Mouse (Mus musculus) heart, embryonic 12.5 days (tissue): ENCODE results near the gene Sox11. TPM values are rescaled to one million over a fixed set of nuclear protein-coding genes. Genes with fewer than 3 reads are reported as not detected.

ENCODE experiments used
- ATAC-seq: fragments of 200-750 bp; cut with Nextera tagmentation; 2 replicates; pipeline ENCODE4 v1.8.0; 2017; ENCODE audit warnings: moderate TSS enrichment, moderate library complexity; ENCODE audit not compliant: insufficient number of reproducible peaks, low FRiP score
- H3K27ac ChIP-seq: fragments of 300-500 bp; sonication (generic); 2 replicates; pipeline ENCODE4 v1.5.1; 2016; ENCODE audit warnings: mild to moderate bottlenecking, moderate library complexity; ENCODE audit not compliant: poor library complexity, severe bottlenecking
- H3K27me3 ChIP-seq: fragments of 300-500 bp; sonication (generic); replicated peaks from 2 replicates; pipeline ENCODE4 v1.6.1; 2016; ENCODE audit warnings: mild to moderate bottlenecking, moderate library complexity
- H3K36me3 ChIP-seq: fragments of 300-500 bp; sonication (generic); 2 replicates; pipeline ENCODE4 v1.6.1; 2016; ENCODE audit warnings: mild to moderate bottlenecking, moderate library complexity
- H3K4me1 ChIP-seq: fragments of 300-500 bp; sonication (generic); replicated peaks from 2 replicates; pipeline ENCODE4 v1.6.1; 2016; ENCODE audit warnings: mild to moderate bottlenecking
- H3K4me2 ChIP-seq: fragments of 300-500 bp; sonication (generic); 2 replicates; pipeline ENCODE4 v1.6.1; 2016; ENCODE audit warnings: mild to moderate bottlenecking, moderate library complexity
- H3K4me3 ChIP-seq: fragments of 300-500 bp; sonication (generic); 2 replicates; pipeline ENCODE4 v1.5.1; 2016; ENCODE audit warnings: mild to moderate bottlenecking
- H3K9ac ChIP-seq: fragments of 300-500 bp; sonication (generic); 2 replicates; pipeline ENCODE4 v1.6.1; 2016; ENCODE audit warnings: mild to moderate bottlenecking, moderate library complexity
- H3K9me3 ChIP-seq: fragments of 300-500 bp; sonication (generic); replicated peaks from 2 replicates; pipeline ENCODE4 v1.6.1; 2016; ENCODE audit warnings: mild to moderate bottlenecking, moderate library complexity
- WGBS: fragments of 180-500 bp; shearing (Covaris S2); methylation state at CpG from one replicate; pipeline ENCODE4 v1.1.7; 2016; 5-methylcytosine and 5-hydroxymethylcytosine counted together
- polyA plus RNA-seq: library from polyadenylated mRNA; unstranded; fragments of >200 nt; fragmentation: Nextera tagmentation; extraction: Ambion mirVana; gene quantifications from 2 replicates; pipeline ENCODE4 v1.2.1, GENCODE M21; 2016

Sox11 gene
- polyA plus RNA-seq, 1 experiment from 2014 or later = 25.1 TPM

GRCm38 (mm10) chr12:27343606-27344410, 1.4 kb upstream of the Sox11 start:
- Histone ChIP-seq H3K9ac (peak overlapping the region; percentile 74), H3K36me3 (no peaks in the 10 kb centered on the region), H3K4me1 (peaks cover 5% of the 10 kb centered on the region; the same call in 1 of the 2 replicates), H3K9me3 (no peaks in the 10 kb centered on the region), H3K4me3 (peak overlapping the region; percentile 86), H3K27me3 (no peaks in the 10 kb centered on the region), H3K4me2 (peak overlapping the region; percentile 97), H3K27ac (peak overlapping the region; percentile 97)
- WGBS = 7% methylated on average over 17 of the region's 17 CpGs
- no peak for ATAC-seq

GRCm38 (mm10) chr12:27342691-27343605, 574 bp upstream of the Sox11 start:
- Histone ChIP-seq H3K4me2 (peak overlapping the region; percentile 97), H3K27me3 (no peaks in the 10 kb centered on the region), H3K4me3 (peak overlapping the region; percentile 86), H3K9me3 (no peaks in the 10 kb centered on the region), H3K4me1 (peaks cover 7% of the 10 kb centered on the region; the same call in 1 of the 2 replicates), H3K9ac (peak overlapping the region; percentile 94), H3K27ac (peak overlapping the region; percentile 97), H3K36me3 (no peaks in the 10 kb centered on the region)
- peak; percentile 92 for ATAC-seq
- WGBS = under 1% methylated on average over 76 of the region's 83 CpGs

GRCm38 (mm10) chr12:27341130-27341870, 1.1 kb downstream of the Sox11 start:
- Histone ChIP-seq H3K9ac (peak overlapping the region; percentile 94), H3K4me1 (peaks cover 5% of the 10 kb centered on the region; the same call in 1 of the 2 replicates), H3K36me3 (0 out of 2 replicates have a peak, but pooled peaks cover 1% of the 10 kb centered on the region), H3K4me3 (peak overlapping the region; percentile 86), H3K27me3 (no peaks in the 10 kb centered on the region), H3K27ac (peak overlapping the region; percentile 97), H3K4me2 (peak overlapping the region; percentile 97), H3K9me3 (no peaks in the 10 kb centered on the region)
- WGBS = under 1% methylated on average over 65 of the region's 80 CpGs
- ATAC-seq = no peak

GRCm38 (mm10) chr12:27340451-27341035, 1.8 kb downstream of the Sox11 start:
- Histone ChIP-seq H3K36me3 (0 out of 2 replicates have a peak, but pooled peaks cover 2% of the 10 kb centered on the region), H3K9ac (peak overlapping the region; percentile 94), H3K27ac (no peak overlapping the region), H3K9me3 (no peaks in the 10 kb centered on the region), H3K4me2 (peak overlapping the region; percentile 97), H3K4me1 (peaks cover 2% of the 10 kb centered on the region; the same call in 1 of the 2 replicates), H3K4me3 (peak overlapping the region; percentile 86), H3K27me3 (no peaks in the 10 kb centered on the region)
- under 1% methylated on average over 14 of the region's 14 CpGs for WGBS
- ATAC-seq = no peak

GRCm38 (mm10) chr12:27339171-27339751, 3.1 kb downstream of the Sox11 start:
- H3K4me1 ChIP-seq = peaks cover 2% of the 10 kb centered on the region; the same call in 1 of the 2 replicates
- H3K27ac ChIP-seq = peak overlapping the region; percentile 72; the same call in 1 of the 2 replicates
- no peaks in the 10 kb centered on the region for H3K9me3 ChIP-seq
- under 1% methylated on average over 47 of the region's 47 CpGs for WGBS
- peak overlapping the region; percentile 93 for H3K4me2 ChIP-seq
- peak overlapping the region; percentile 76 for H3K4me3 ChIP-seq
- peak overlapping the region; percentile 85 for H3K9ac ChIP-seq
- 0 out of 2 replicates have a peak, but pooled peaks cover 2% of the 10 kb centered on the region for H3K36me3 ChIP-seq
- no peaks in the 10 kb centered on the region for H3K27me3 ChIP-seq
- ATAC-seq = no peak

GRCm38 (mm10) chr12:27338721-27339170, 3.6 kb downstream of the Sox11 start:
- no peaks in the 10 kb centered on the region for H3K9me3 ChIP-seq
- peak overlapping the region; percentile 72 for H3K27ac ChIP-seq
- H3K4me1 ChIP-seq = peaks cover 2% of the 10 kb centered on the region; the same call in 1 of the 2 replicates
- no peaks in the 10 kb centered on the region for H3K27me3 ChIP-seq
- H3K9ac ChIP-seq = peak overlapping the region; percentile 85
- H3K4me2 ChIP-seq = peak overlapping the region; percentile 93
- H3K36me3 ChIP-seq = 0 out of 2 replicates have a peak, but pooled peaks cover 2% of the 10 kb centered on the region
- peak overlapping the region; percentile 76 for H3K4me3 ChIP-seq
- WGBS = under 1% methylated on average over 39 of the region's 40 CpGs
- ATAC-seq = no peak

GRCm38 (mm10) chr12:27338116-27338515, 4.3 kb downstream of the Sox11 start:
- no peaks in the 10 kb centered on the region for H3K9me3 ChIP-seq
- H3K36me3 ChIP-seq = 0 out of 2 replicates have a peak, but pooled peaks cover 2% of the 10 kb centered on the region
- no peak overlapping the region for H3K27ac ChIP-seq
- H3K27me3 ChIP-seq = no peaks in the 10 kb centered on the region
- ATAC-seq = no peak
- peak overlapping the region; percentile 27; the same call in 1 of the 2 replicates for H3K4me3 ChIP-seq
- H3K4me1 ChIP-seq = peaks cover 2% of the 10 kb centered on the region; the same call in 1 of the 2 replicates
- 0 out of 2 replicates have a peak overlapping the region, but pooled peaks have one; percentile 48 for H3K9ac ChIP-seq
- H3K4me2 ChIP-seq = peak overlapping the region; percentile 93
- WGBS = 21% methylated on average over 12 of the region's 12 CpGs

GRCm38 (mm10) chr12:27337482-27337881, 4.9 kb downstream of the Sox11 start:
- H3K27ac ChIP-seq = no peak overlapping the region
- H3K9ac ChIP-seq = no peak overlapping the region
- WGBS = 85% methylated on average over 1 of the region's 1 CpGs

GRCm38 (mm10) chr12:27336801-27337200, 5.6 kb downstream of the Sox11 start:
- Histone ChIP-seq H3K9me3 (no peaks in the 10 kb centered on the region), H3K4me1 (peaks cover 2% of the 10 kb centered on the region; the same call in 1 of the 2 replicates), H3K27me3 (no peaks in the 10 kb centered on the region), H3K9ac (no peak overlapping the region), H3K4me3 (no peak overlapping the region), H3K4me2 (no peak overlapping the region), H3K27ac (no peak overlapping the region), H3K36me3 (0 out of 2 replicates have a peak, but pooled peaks cover 2% of the 10 kb centered on the region)
- no peak for ATAC-seq
- WGBS = 72% methylated on average over 5 of the region's 5 CpGs

More at GRCm38 (mm10) chr12:27337482-27337881, 4.9 kb downstream of the Sox11 start:
- Histone ChIP-seq H3K4me2 (no peak overlapping the region), H3K9me3 (no peaks in the 10 kb centered on the region), H3K4me3 (no peak overlapping the region), H3K36me3 (0 out of 2 replicates have a peak, but pooled peaks cover 2% of the 10 kb centered on the region), H3K27me3 (no peaks in the 10 kb centered on the region), H3K4me1 (peaks cover 2% of the 10 kb centered on the region; the same call in 1 of the 2 replicates)
- no peak for ATAC-seq
